In genomic region chr5:136258919-136259318, GRCm38 (mm10) we compare ENCODE assay signal across 8 mouse cellular contexts. TPM values are rescaled to one million over a fixed set of nuclear protein-coding genes. Genes with fewer than 3 reads are reported as not detected.
DNase-seq lines count a peak whose midpoint lies in the region; ATAC-seq and TF ChIP-seq lines count a peak whose summit lies in the region.

No protein-coding gene starts in this region.

- no peak for ATAC-seq in heart, embryonic 12.5 days (ENCODE audit: insufficient number of reproducible peaks, low FRiP score)
- ATAC-seq in megakaryocyte, adult 5-6 weeks (ENCODE audit: poor library complexity, severe bottlenecking) = peak; percentile 63

- TF ChIP-seq EP300 in heart, adult 2 months (IDR thresholded peaks at IDR 0.05; ENCODE audit: insufficient read depth, low read depth, low read length) = 0 out of 2 replicates have a peak, but pooled peaks have one; percentile 35

- WGBS in heart, adult 2 months = 31% methylated on average over 6 of the region's 6 CpGs
- WGBS in heart, embryonic 12.5 days = 29% methylated on average over 6 of the region's 6 CpGs
- WGBS in embryonic facial prominence, embryonic 10.5 days = 36% methylated on average over 6 of the region's 6 CpGs

- intact Hi-C loops in heart, adult 2 months (cut with DNase I) = loop anchor here (1.0 to 2.0 kb wide), 4 partner anchors 364 to 496 kb away; no protein-coding TSS in a partner anchor
- intact Hi-C loops in heart, postnatal 14 days (cut with DNase I) = loop anchor here (1.0 to 5.0 kb wide), 4 partner anchors 363 to 498 kb away; no protein-coding TSS in a partner anchor

- no peak overlapping the region for H3K27ac ChIP-seq in heart, adult 2 months
- no peak overlapping the region for H3K27ac ChIP-seq in heart, embryonic 12.5 days (ENCODE audit: poor library complexity, severe bottlenecking)
- H3K27ac ChIP-seq in embryonic facial prominence, embryonic 10.5 days (replicated peaks) = no peak overlapping the region

- no peaks in the 10 kb centered on the region for H3K27me3 ChIP-seq in heart, adult 2 months (ENCODE audit: control insufficient read depth, insufficient read depth, low read length)
- no peaks in the 10 kb centered on the region for H3K27me3 ChIP-seq in heart, embryonic 12.5 days (replicated peaks)
- no peaks in the 10 kb centered on the region for H3K27me3 ChIP-seq in embryonic facial prominence, embryonic 10.5 days (replicated peaks; ENCODE audit: low read depth, poor library complexity, severe bottlenecking)

- peak; percentile 93 for TF ChIP-seq CTCF in heart, adult 2 months (IDR thresholded peaks at IDR 0.05)

- no peak overlapping the region for H3K4me3 ChIP-seq in heart, adult 2 months
- H3K4me3 ChIP-seq in heart, embryonic 12.5 days = no peak overlapping the region
- no peak overlapping the region for H3K4me3 ChIP-seq in embryonic facial prominence, embryonic 10.5 days

- TF ChIP-seq POLR2A in heart, adult 2 months (IDR thresholded peaks at IDR 0.05; ENCODE audit: insufficient read depth, low read depth, low read length) = no peak

- H3K9ac ChIP-seq in heart, adult 2 months (ENCODE audit: low read depth, low read length) = no peak overlapping the region
- H3K9ac ChIP-seq in heart, embryonic 12.5 days = no peak overlapping the region

- no peaks in the 10 kb centered on the region for H3K79me2 ChIP-seq in heart, adult 2 months (replicated peaks; ENCODE audit: control insufficient read depth, insufficient read depth, low read length)

- H3K4me2 ChIP-seq in heart, embryonic 12.5 days = no peak overlapping the region

- no peaks in the 10 kb centered on the region for H3K4me1 ChIP-seq in heart, adult 2 months (ENCODE audit: control insufficient read depth, insufficient read depth, low read length)
- no peaks in the 10 kb centered on the region; the same call in 1 of the 2 replicates for H3K4me1 ChIP-seq in heart, embryonic 12.5 days (replicated peaks)
- 0 out of 2 replicates have a peak, but pooled peaks cover 4% of the 10 kb centered on the region for H3K4me1 ChIP-seq in embryonic facial prominence, embryonic 10.5 days

- no peaks in the 10 kb centered on the region for H3K9me3 ChIP-seq in heart, embryonic 12.5 days (replicated peaks)
- H3K9me3 ChIP-seq in embryonic facial prominence, embryonic 10.5 days = no peaks in the 10 kb centered on the region

- H3K36me3 ChIP-seq in heart, adult 2 months (ENCODE audit: control insufficient read depth, insufficient read depth, low read length) = no peaks in the 10 kb centered on the region
- H3K36me3 ChIP-seq in heart, embryonic 12.5 days = peaks cover 18% of the 10 kb centered on the region
- peaks cover 21% of the 10 kb centered on the region for H3K36me3 ChIP-seq in embryonic facial prominence, embryonic 10.5 days (replicated peaks)

- peak; percentile 52 to 70 for DNase-seq in heart, adult 2 months
- peak; percentile 64 for DNase-seq in adrenal gland, adult 2 months
- DNase-seq in embryonic facial prominence, embryonic 10.5 days (ENCODE audit: low spot score) = peak; percentile 77
- DNase-seq in heart, postnatal 14 days = peak; percentile 70 to 82
- peak; percentile 35 to 45 for DNase-seq in layer of hippocampus, postnatal 36 days
- peak; percentile 67 to 82 for DNase-seq in spleen, postnatal 10 days (ENCODE audit: low spot score in 2 of 2)

RNA-seq across cellular contexts. Expression of gene Sh2b2, which starts 12.6 kb away (rescaled TPM):
- under 1 TPM; 0.55 to 0.80 TPM for total RNA-seq in heart, adult 2 months (2021)
- 2.2 and 6.7 TPM in 2 replicates for polyA plus RNA-seq in heart, adult 2 months (2012; rRNA removed)
- 1.5 and 1.9 TPM in 2 replicates for polyA plus RNA-seq in heart, embryonic 12.5 days (2016; fragmentation: Nextera tagmentation; extraction: Ambion mirVana)
- total RNA-seq in adrenal gland, adult 2 months (2021) = 10 to 100 TPM; 27.0 to 30.0 TPM
- polyA plus RNA-seq in adrenal gland, adult 2 months (2012; rRNA removed) = 57.6 and 89.9 TPM in 2 replicates
- 14.1 and 17.0 TPM in 2 replicates for polyA plus RNA-seq in embryonic facial prominence, embryonic 10.5 days (2016; fragmentation: Nextera tagmentation; extraction: Ambion mirVana)
- total RNA-seq in heart, postnatal 14 days (2021) = 1 to 10 TPM; 1.6 TPM
- total RNA-seq in layer of hippocampus, postnatal 36 days (2021) = 1 to 10 TPM; 5.0 to 6.6 TPM
- total RNA-seq in megakaryocyte, adult 5-6 weeks (2015) = 28.7 and 32.9 TPM in 2 replicates
- total RNA-seq in megakaryocyte, adult 5-6 weeks (2017) = 13.3 and 15.1 TPM in 2 replicates
